1 mouse cellular context compared by ENCODE assay signal in the genomic region with DNA sequence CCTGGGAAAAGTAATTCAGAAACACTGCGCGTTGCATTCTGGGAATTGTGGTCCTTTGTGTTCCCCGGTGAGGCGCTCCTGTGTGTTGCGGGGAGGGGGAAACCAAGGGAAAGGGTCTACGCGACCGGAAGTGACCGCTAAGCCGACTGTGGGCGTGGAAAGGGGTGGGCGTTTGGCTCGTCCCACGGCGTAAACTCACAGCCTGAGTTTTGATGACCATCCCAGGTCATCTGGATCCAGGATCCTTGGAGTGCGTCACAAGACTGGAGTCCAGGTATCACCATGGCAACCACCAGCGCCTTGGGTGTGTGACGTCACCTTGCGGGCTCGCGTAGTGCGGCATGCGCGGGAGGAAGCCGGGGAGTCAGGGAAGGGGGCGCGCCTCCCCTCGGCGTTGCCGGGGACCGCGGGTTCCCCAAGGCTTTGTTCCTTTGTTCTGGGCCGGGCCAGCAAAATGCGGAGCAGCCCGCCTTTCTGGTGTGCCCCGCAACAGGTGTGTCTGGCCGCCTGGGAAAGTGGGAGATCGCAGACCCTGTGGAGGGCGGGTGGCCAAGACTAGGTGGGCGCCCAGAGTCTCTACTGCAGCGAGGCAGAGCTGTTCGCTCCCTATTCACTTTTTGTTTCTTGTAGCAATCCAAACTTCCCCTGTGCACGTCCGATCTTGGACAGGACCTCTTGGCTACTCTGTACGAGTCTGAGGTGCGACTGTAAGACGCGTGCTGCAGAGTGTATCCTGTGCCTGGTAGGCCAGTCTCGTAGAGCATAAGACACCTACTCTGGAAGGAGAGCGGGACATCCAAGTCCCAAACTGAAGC.
TF ChIP-seq lines count a peak whose summit lies in the region.

A gene (plus strand): TSS at position 169 of the 815 bp plus-strand sequence.

TF ChIP-seq in MEL, 35 proteins besides CTCF, POLR2A, EP300 and RAD21 (continued from another document):
- TF ChIP-seq USF1 (IDR thresholded peaks at IDR 0.05; ENCODE audit: low read depth, low read length) = no peak
- no peak for TF ChIP-seq TCF12 (IDR thresholded peaks at IDR 0.05; ENCODE audit: low read depth, low read length)
- no peak; the same call in 1 of the 2 replicates for TF ChIP-seq NELFE (IDR thresholded peaks at IDR 0.05; ENCODE audit: low read depth, low read length)
